ENCODE assay signal across 14 mouse cellular contexts in genomic region chr13:98786970-98787685, GRCm38 (mm10).
"Had no signal": no experiment of that assay in that cellular context is flagged by ENCODE, and none has a peak within 500 bp of the region (broad histone marks: within the 10 kb centered on the region; RNA-seq: fewer than 3 reads in every experiment).

No protein-coding gene starts in this region.

- H3K27me3 ChIP-seq: liver, embryonic 15.5 days; lung, embryonic 15.5 days; midbrain, embryonic 13.5 days; neural tube, embryonic 15.5 days had no signal

- H3K4me2 ChIP-seq: liver, embryonic 15.5 days; lung, embryonic 15.5 days; midbrain, embryonic 13.5 days; neural tube, embryonic 15.5 days had no signal

- H3K4me3 ChIP-seq: left cerebral cortex, adult 2 months; limb, embryonic 10.5 days; liver, embryonic 15.5 days; lung, embryonic 15.5 days; midbrain, embryonic 13.5 days; neural tube, embryonic 15.5 days had no signal

- H3K9me3 ChIP-seq: limb, embryonic 10.5 days; liver, embryonic 15.5 days; lung, embryonic 15.5 days; midbrain, embryonic 13.5 days; neural tube, embryonic 15.5 days had no signal

- H3K9ac ChIP-seq: liver, embryonic 15.5 days; lung, embryonic 15.5 days; midbrain, embryonic 13.5 days; neural tube, embryonic 15.5 days had no signal

- H3K4me1 ChIP-seq: limb, embryonic 10.5 days; lung, embryonic 15.5 days; midbrain, embryonic 13.5 days; neural tube, embryonic 15.5 days had no signal

- H3K27ac ChIP-seq: left cerebral cortex, adult 2 months; limb, embryonic 10.5 days; liver, embryonic 15.5 days; lung, embryonic 15.5 days; macrophage; midbrain, embryonic 13.5 days; neural tube, embryonic 15.5 days had no signal

- ATAC-seq: midbrain, embryonic 13.5 days had no signal

- DNase-seq: kidney, adult 11 months; kidney, postnatal 10 days; kidney, postnatal 4 days; lung, postnatal 14 days; right cerebral cortex, adult 18-20 months; right cerebral cortex, postnatal 25 days; thymus, postnatal 36 days had no signal
